Mouse (Mus musculus) left cerebral cortex, adult 9 months (tissue): ENCODE measurements at regions not wholly inside any gene's neighbourhood (a gene's known extent, or its start where the extent isn't known, plus 50 kb on each side); places are given as distances from the start of the nearest gene placed in this dataset.

Experiments used
- DNase-seq, 2 experiments: peaks; one replicate each; pipeline ENCODE4 v3.0.0; 2022; ENCODE audit warnings: low spot score in 2 of 2

- no peak for DNase-seq
These were observed 189.4 kb upstream of the Btg1 start for GRCm38 (mm10) chr10:96427407-96427806.

GRCm38 (mm10) chr10:96430142-96430541 is 186.7 kb upstream of the Btg1 start:
- DNase-seq = no peak

- no peak for DNase-seq
These were observed 181.7 kb upstream of the Btg1 start for GRCm38 (mm10) chr10:96435109-96435508.

- no peak for DNase-seq
These were observed 178.3 kb upstream of the Btg1 start for GRCm38 (mm10) chr10:96438398-96439103.

- no peak for DNase-seq
These were observed 174.6 kb upstream of the Btg1 start for GRCm38 (mm10) chr10:96442165-96442564.

GRCm38 (mm10) chr10:96450266-96450665 is 166.5 kb upstream of the Btg1 start:
- DNase-seq = no peak

GRCm38 (mm10) chr10:96454857-96455256 is 161.9 kb upstream of the Btg1 start:
- DNase-seq = no peak

- DNase-seq = no peak
These were observed 158.3 kb upstream of the Btg1 start for GRCm38 (mm10) chr10:96458551-96458950.

- DNase-seq = no peak
These were observed 157.6 kb upstream of the Btg1 start for GRCm38 (mm10) chr10:96459186-96459585.

GRCm38 (mm10) chr10:96460151-96460550 is 156.7 kb upstream of the Btg1 start:
- DNase-seq = no peak

GRCm38 (mm10) chr10:96460617-96461338 is 156.0 kb upstream of the Btg1 start:
- DNase-seq = no peak

GRCm38 (mm10) chr10:96465967-96466366 is 150.8 kb upstream of the Btg1 start:
- no peak for DNase-seq

GRCm38 (mm10) chr10:96466845-96467244 is 150.0 kb upstream of the Btg1 start:
- no peak for DNase-seq

- DNase-seq = no peak
These were observed 149.1 kb upstream of the Btg1 start for GRCm38 (mm10) chr10:96467661-96468060.

GRCm38 (mm10) chr10:96471523-96471922 is 145.3 kb upstream of the Btg1 start:
- no peak for DNase-seq

GRCm38 (mm10) chr10:96479350-96479749 is 137.5 kb upstream of the Btg1 start:
- no peak for DNase-seq

- DNase-seq = no peak
These were observed 137.0 kb upstream of the Btg1 start for GRCm38 (mm10) chr10:96479786-96480185.

- DNase-seq = peak; percentile 55 to 59
These were observed 136.1 kb upstream of the Btg1 start for GRCm38 (mm10) chr10:96480453-96481324.

GRCm38 (mm10) chr10:96481325-96481638 is 135.5 kb upstream of the Btg1 start:
- no peak for DNase-seq

GRCm38 (mm10) chr10:96486724-96487123 is 130.1 kb upstream of the Btg1 start:
- no peak for DNase-seq

GRCm38 (mm10) chr10:96493706-96494105 is 123.1 kb upstream of the Btg1 start:
- DNase-seq = no peak

GRCm38 (mm10) chr10:96496700-96497099 is 120.1 kb upstream of the Btg1 start:
- no peak for DNase-seq

GRCm38 (mm10) chr10:96497482-96497881 is 119.3 kb upstream of the Btg1 start:
- no peak for DNase-seq
